Mouse (Mus musculus) ovary, adult 10 weeks (tissue): Measurements from ENCODE around the gene Btbd6. TPM values are rescaled to one million over a fixed set of nuclear protein-coding genes. Genes with fewer than 3 reads are reported as not detected.

ENCODE experiments used
- polyA plus RNA-seq: library from polyadenylated mRNA; stranded (reverse); fragments of 350-450 nt; fragmentation: Illumina TruSeq; extraction: RNeasy Lipid Tissue Mini Kit (QIAGEN cat#74804); gene quantifications from one replicate; pipeline ENCODE4 v1.2.3, GENCODE M21; 2014

Btbd6 gene
- polyA plus RNA-seq: 0.77 TPM

DNA sequence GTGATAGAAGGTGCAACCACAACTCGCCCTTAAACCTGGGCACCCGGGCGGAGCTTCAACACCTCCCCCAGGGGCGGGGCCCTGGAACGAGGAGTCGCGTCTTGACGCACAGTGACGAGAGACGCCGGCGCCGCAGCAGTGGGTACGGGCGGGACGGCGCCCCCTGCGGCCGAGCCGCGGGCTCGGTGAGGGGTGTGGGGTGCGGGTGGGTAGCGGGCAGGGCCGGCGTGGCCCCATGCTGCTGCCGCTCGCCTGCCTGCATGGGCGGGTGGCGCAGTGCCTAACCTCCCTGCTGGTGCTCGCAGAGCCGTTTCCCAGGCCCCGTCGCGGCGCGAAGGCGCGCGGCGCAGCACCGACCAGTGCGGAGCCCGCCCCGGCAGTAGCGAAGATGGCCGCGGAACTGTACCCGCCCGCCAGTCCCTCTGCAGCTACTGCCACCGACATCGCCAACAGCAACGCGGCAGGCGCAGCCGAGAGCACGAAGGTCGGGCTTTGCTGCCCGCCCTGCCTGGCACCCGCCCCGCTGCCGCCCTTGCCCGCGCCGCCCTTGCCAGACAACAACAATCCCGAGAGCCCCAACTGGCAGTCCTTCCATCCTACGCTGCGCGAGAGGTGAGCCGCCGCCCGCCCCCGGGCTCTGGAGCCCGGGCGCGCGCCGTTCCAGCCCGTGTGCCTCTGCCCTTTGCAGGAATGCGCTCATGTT, at the start of gene Btbd6:
Gene Btbd6 (plus strand): TSS at position 112 of the 703 bp plus-strand sequence.

GRCm38 (mm10) chr12:112929562-112930352, 46.5 kb upstream of the Btbd6 start, which contains the start of gene Jag2:
Gene Jag2, minus strand, starts transcription at chr12:112929776.

DNA sequence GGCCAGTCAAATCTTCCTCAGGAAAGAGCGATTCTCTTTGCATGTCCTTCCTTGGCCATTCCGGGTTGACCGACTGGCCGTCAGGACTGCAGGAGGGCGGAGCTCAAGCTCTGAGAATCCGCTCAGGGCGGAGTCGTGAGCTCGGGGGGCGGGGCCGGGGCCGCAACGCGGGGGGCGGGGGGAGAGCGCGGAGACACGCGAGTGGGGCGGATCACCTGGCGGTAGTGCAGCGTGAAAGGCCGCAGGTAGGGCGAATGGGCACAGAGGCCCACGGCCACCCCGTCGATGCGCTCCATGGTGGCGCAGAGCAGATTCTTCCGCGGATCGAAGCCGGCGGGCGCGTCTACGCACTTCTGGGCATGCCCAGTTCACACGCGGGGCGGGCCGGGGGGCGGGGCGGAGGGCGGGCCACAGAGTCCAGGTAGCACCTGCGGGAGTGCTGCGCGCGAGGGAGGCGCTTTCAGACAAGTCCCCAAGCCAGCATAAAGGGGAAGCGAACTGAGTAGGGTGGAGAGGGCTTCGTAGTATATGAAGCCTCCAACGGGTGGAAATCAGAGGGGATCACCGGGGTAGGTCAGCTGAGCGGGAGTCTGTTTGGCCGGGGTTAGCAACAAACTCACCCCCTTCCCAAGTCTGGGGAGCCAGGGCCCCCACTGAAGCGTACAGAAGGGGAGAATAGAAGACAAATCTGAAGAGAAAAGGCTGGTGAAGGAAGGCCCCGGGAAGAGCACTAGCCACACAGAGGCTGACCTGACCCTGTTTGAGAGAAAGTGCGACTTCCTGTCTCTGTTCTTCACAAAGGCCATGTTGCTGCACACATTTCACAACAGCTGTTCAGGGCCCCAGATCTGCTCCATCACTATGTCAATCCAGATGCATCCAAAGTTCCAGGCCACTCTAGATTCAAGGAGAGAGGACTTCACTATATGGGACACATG, 34.2 kb upstream of the Btbd6 start, which contains the start of gene Nudt14:
Gene Nudt14 (minus strand): TSS at position 349 of the 938 bp plus-strand sequence.

GRCm38 (mm10) chr12:113000294-113001132, 24.2 kb downstream of the Btbd6 start, which contains the start of gene Brf1:
Gene Brf1, minus strand, starts transcription at chr12:113000704.

GRCm38 (mm10) chr12:113013604-113014558, 37.6 kb downstream of the Btbd6 start, which contains the start of gene Pacs2:
Gene Pacs2, plus strand, starts transcription at chr12:113014508.

Other genes with a start within 250 kb of the Btbd6 start
- 0.31 TPM for gene Pld4, start 215.8 kb upstream of the Btbd6 start, polyA plus RNA-seq
- gene Ahnak2, start 173.8 kb upstream of the Btbd6 start, polyA plus RNA-seq: 6.8 TPM
- 2.3 TPM for gene Clba1, start 167.5 kb upstream of the Btbd6 start, polyA plus RNA-seq
- 18.1 TPM for gene Cdca4, start 147.1 kb upstream of the Btbd6 start, polyA plus RNA-seq
- gene Gpr132, start 108.3 kb upstream of the Btbd6 start, polyA plus RNA-seq: 0.17 TPM
- 0.26 TPM for gene Jag2, start 46.7 kb upstream of the Btbd6 start, polyA plus RNA-seq
- gene Nudt14, start 34.4 kb upstream of the Btbd6 start, polyA plus RNA-seq: 1.6 TPM
- 12.9 TPM for gene Brf1, start 24.2 kb downstream of the Btbd6 start, polyA plus RNA-seq
- gene Pacs2, start 38.0 kb downstream of the Btbd6 start, polyA plus RNA-seq: 6.7 TPM
- gene Tex22, start 98.0 kb downstream of the Btbd6 start, polyA plus RNA-seq: not detected
- gene Mta1, start 121.8 kb downstream of the Btbd6 start, polyA plus RNA-seq: 22.5 TPM
- not detected for gene Crip2, start 163.8 kb downstream of the Btbd6 start, polyA plus RNA-seq
- 1.1 TPM for gene Crip1, start 169.8 kb downstream of the Btbd6 start, polyA plus RNA-seq
- gene Tedc1, start 179.9 kb downstream of the Btbd6 start, polyA plus RNA-seq: 0.34 TPM
- gene Tmem121, start 209.4 kb downstream of the Btbd6 start, polyA plus RNA-seq: not detected